Mouse (Mus musculus) urinary bladder, adult 2 months (tissue): Measurements from ENCODE around the gene Ybx1. TPM values are rescaled to one million over a fixed set of nuclear protein-coding genes. Genes with fewer than 3 reads are reported as not detected.

Experiments
- DNase-seq: peaks from one replicate; pipeline ENCODE4 v3.0.0; 2022; ENCODE audit warnings: low spot score
- polyA plus RNA-seq: library from polyadenylated mRNA; depleted of rRNA; stranded (reverse); fragments of >200 nt; gene quantifications from 2 replicates; pipeline ENCODE4 v1.2.3, GENCODE M21; 2012; rRNA removed

Ybx1 gene
- polyA plus RNA-seq, 1 experiment: 312 TPM

- no peak for DNase-seq
These were observed 60.1 kb downstream of the Ybx1 start for GRCm38 (mm10) chr4:119234348-119234747.

- no peak for DNase-seq
These were observed 61.0 kb downstream of the Ybx1 start for GRCm38 (mm10) chr4:119233256-119233901.

GRCm38 (mm10) chr4:119232410-119233255 is 61.8 kb downstream of the Ybx1 start, which contains the start of the genes AU022252 and P3h1:
Gene AU022252, minus strand, starts transcription at chr4:119232712.
Gene P3h1, plus strand, starts transcription at chr4:119232915.
- peak; percentile 93 for DNase-seq

Other genes with a start within 250 kb of the Ybx1 start
- gene Slc2a1, start 185.9 kb downstream of the Ybx1 start, polyA plus RNA-seq: 36.2 and 38.7 TPM in 2 replicates
- gene Zfp691, start 120.4 kb downstream of the Ybx1 start, polyA plus RNA-seq: 8.9 and 9.7 TPM in 2 replicates
- gene Ermap, start 104.6 kb downstream of the Ybx1 start, polyA plus RNA-seq: 0.15 and 0.33 TPM in 2 replicates
- 48.0 and 51.4 TPM in 2 replicates for gene Svbp, start 99.3 kb downstream of the Ybx1 start, polyA plus RNA-seq
- 0.29 and 0.43 TPM in 2 replicates for gene Tmem269, start 76.4 kb downstream of the Ybx1 start, polyA plus RNA-seq
- 8.8 TPM in 2 replicates for gene AU022252, start 61.9 kb downstream of the Ybx1 start, polyA plus RNA-seq
- gene P3h1, start 61.7 kb downstream of the Ybx1 start, polyA plus RNA-seq: 30.1 and 30.6 TPM in 2 replicates
- 0.54 and 0.59 TPM in 2 replicates for gene Cldn19, start 39.2 kb downstream of the Ybx1 start, polyA plus RNA-seq
- gene Ppih, start 25.9 kb upstream of the Ybx1 start, polyA plus RNA-seq: 21.0 and 28.4 TPM in 2 replicates
- gene Ccdc30, start 120.9 kb upstream of the Ybx1 start, polyA plus RNA-seq: 0.98 and 1.7 TPM in 2 replicates
- 29.4 and 31.5 TPM in 2 replicates for gene Ppcs, start 127.8 kb upstream of the Ybx1 start, polyA plus RNA-seq
- 1.3 and 1.9 TPM in 2 replicates for gene Zmynd12, start 128.2 kb upstream of the Ybx1 start, polyA plus RNA-seq
- 0.21 and 0.29 TPM in 2 replicates for gene Rimkla, start 198.0 kb upstream of the Ybx1 start, polyA plus RNA-seq
- gene Foxj3, start 242.4 kb upstream of the Ybx1 start, polyA plus RNA-seq: 20.5 and 22.0 TPM in 2 replicates
- 5.1 and 5.8 TPM in 2 replicates for gene Frg2f1, start 244.9 kb upstream of the Ybx1 start, polyA plus RNA-seq